Mouse (Mus musculus) heart, adult 2 months (tissue): ENCODE measurements around the gene Mdga2.

Experiments used
- CTCF ChIP-seq: fragments of 200-600 bp; IDR thresholded peaks from 2 replicates; pipeline ENCODE4 v1.8.1; 2022; ENCODE audit warnings: antibody characterized with exemption, mild to moderate bottlenecking, moderate library complexity
- POLR2A ChIP-seq: fragments of 200-500 bp; IDR thresholded peaks from 2 replicates; pipeline ENCODE4 v1.6.1; 2011; ENCODE audit warnings: mild to moderate bottlenecking, low read depth, low read length, control low read depth; ENCODE audit not compliant: insufficient read depth

DNA sequence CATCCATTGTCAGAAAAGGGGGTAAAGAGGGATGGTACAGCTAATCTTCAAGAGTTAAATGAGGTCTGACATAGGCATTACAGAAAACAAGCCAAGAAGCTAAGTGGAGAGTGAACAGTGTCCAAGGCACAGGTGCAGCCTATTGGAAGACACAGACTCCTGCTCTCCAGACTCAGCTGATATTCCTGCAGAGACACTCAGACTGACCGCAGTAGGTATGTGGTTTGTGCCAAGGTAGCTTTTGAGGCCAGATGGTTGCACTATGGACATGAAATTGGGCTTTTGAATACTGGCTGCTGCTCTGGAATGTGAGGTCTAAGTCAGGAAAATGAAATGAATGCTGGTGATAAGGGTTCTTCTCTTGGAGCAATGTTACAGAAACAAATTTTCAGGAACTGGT is 44.2 kb downstream of the Mdga2 start:
- TF ChIP-seq POLR2A = no peak
- TF ChIP-seq CTCF = no peak
